Mouse (Mus musculus) heart, postnatal 4 days (tissue): ENCODE measurements at regions not wholly inside any gene's neighbourhood (a gene's known extent, or its start where the extent isn't known, plus 50 kb on each side); places are given as distances from the start of the nearest gene placed in this dataset.

Experiments used
- DNase-seq: peaks from one replicate; pipeline ENCODE4 v3.0.0; 2021

DNA sequence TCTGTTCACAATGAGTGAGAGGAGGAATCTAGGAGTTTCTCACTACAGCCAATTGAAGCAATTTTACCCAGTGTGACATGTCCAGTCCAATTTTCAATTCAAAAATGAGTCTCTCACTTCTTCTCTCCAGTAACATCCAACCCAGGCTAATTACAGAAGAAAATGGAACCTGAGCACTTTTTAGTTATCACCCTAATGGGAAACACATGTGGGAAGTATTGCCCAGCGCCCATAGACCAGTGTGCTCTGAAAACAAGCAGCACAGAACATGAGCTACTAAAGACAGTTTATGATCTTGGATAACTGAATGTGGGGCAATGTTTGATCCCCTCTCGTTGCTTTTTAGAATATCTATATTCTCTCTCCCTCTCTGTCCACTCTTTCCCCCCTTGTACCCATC lies 70.5 kb upstream of the Efemp1 start:
- no peak for DNase-seq

GRCm38 (mm10) chr11:28770831-28771230 lies 82.2 kb upstream of the Efemp1 start:
- DNase-seq: no peak

- no peak for DNase-seq
These were observed 92.3 kb upstream of the Efemp1 start for GRCm38 (mm10) chr11:28760751-28761150.

DNA sequence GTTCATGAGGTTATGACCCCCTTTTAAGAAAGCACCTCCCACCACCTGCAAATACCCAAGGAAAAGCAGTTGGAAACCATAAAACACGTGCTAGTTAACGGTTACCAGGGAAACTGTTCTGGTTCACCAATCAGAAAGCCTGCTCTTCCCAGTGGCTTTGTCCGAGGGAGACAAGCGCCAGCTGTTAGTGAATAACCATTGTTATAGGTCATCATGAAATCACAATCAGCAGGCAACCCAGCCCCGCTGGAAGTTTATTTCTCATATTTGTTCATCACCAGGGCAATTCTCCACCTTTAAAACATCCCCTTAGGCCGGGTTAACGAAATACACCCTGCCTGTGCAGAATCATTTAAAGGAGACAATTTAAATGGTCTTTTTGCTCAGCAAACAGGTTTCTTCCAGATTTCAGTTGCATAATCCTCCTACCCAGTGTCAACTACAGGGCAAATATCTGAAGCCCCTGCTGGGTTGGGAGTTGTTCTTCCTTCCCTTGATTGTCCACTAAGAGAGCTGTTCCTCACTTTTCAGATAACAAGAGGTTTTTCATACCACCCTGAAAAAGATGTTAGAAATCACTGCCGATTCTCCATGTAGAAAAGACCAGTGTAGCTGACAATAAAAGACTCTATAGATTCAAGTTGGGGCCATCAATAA lies 117.9 kb upstream of the Efemp1 start:
- DNase-seq: peak; percentile 15

- no peak for DNase-seq
These were observed 118.4 kb upstream of the Efemp1 start for GRCm38 (mm10) chr11:28734581-28734931.

GRCm38 (mm10) chr11:28733877-28734580 lies 119.0 kb upstream of the Efemp1 start:
- DNase-seq: no peak

DNA sequence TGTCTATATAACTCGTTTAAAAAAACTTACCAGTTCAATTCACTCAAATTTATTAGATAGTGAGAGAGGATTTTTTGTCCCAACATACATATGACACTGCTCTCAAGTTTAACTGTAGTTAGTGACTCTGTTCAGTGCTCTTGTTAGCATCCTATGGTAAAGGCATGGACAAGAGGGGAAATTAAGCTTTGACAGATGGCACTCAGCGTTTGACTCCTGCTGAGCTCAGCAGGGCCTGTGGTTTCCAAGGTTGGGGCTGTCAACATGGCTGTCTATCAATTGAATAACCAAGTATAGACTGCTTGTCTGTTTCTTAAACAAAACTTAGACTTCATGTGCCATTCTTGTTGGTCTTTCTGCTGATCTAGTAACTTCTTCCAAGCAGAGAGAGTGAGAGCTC lies 122.9 kb upstream of the Efemp1 start:
- no peak for DNase-seq

GRCm38 (mm10) chr11:28709511-28709910 lies 125.4 kb upstream of the Ccdc85a start:
- no peak for DNase-seq

DNA sequence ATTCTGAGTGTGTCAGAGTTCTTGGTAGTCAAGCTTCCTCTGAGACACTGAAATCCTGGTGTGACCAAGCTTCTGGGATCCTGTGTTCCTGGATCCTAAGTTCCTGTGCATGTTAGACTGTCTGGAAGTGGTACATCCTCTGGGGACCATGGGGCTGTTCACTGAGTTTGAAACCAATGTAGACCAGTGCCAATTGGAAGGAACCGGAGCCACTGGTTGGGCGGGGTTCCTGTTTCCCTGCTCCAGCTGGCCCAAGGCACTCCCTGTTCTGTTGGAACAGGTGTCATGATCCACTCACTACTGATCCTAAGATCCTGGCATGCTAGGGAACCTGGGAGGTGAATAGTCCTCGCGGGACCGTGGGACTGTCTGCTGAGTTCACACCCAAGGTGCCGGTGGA lies 124.3 kb upstream of the Ccdc85a start:
- no peak for DNase-seq

DNA sequence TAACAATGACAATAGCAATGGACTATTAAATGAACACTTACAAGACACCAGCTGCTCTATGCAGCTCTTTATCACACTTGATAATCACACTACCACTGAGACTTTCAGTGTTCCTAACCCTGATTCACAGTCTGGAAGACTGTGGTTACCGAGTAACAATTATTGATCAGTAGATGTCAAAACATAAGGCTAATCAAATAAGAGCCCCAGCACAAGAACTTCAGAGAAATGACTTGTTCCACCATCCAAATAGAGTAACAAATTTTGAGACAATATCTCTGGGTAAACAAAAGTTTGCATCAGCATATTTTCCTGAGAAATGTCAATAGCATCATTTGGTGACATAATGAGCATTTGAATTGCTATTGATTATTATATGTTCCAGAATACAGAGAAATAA lies 118.3 kb upstream of the Ccdc85a start:
- DNase-seq: no peak

DNA sequence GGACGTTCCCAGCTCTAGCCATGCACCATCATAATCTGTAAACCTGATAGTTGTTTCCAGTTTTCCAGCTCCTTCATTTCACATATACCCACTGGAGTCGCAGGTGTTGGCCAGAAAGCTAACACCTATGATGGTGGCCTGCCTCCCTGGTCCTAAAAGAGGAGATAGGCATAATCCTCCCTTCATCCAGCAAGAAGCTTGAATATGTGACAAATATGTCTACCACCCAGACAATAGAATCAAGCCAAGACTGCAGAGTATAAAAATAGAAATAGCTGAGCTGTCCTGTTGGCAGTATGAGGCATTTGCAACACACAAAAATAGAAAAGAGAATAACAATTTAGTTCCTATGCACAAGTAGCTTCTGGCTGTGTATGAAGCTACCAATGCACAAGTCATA lies 117.3 kb upstream of the Ccdc85a start:
- DNase-seq: no peak

GRCm38 (mm10) chr11:28699766-28700165 lies 115.6 kb upstream of the Ccdc85a start:
- DNase-seq: no peak

DNA sequence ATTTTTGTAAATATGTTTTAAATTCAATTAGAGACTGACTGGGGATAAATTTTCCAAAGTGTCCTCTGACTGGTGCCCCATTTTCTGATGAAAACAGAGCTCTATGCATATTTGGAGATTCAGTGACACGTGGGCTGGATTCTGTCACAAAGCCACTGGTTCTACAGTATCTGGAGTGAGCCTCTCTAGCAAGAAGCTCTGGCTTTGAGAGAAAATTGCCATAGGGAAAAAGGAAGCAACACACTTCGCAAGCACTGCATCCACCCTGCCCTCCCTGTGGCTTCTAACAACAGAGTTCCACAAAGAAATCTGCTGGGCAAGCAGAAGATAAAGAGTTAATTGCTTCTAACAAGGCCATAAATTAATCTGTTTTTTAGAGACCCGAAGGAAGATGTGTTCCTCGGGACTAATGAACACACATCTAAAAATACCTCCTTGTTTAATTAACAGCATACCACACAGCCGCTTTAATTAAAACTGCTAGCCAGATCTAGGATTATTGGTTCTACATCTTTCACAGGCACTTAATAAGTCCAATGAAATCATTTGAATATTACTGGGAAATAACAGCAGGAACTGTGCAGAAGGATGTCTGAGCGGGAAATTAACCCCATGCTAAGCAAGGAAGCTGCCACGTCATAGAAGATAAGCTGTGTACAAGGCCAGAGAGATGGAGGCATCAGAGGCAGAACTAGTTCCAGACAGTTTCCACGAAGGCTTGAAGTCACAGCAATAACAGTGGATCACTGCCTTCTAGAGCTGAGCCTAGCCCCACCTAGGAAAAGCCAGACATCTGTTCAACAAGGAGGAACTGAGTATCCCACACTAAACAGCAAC lies 113.7 kb upstream of the Ccdc85a start:
- peak; percentile 6 for DNase-seq

GRCm38 (mm10) chr11:28695031-28695430 lies 110.9 kb upstream of the Ccdc85a start:
- no peak for DNase-seq

GRCm38 (mm10) chr11:28693303-28693702 lies 109.2 kb upstream of the Ccdc85a start:
- DNase-seq: no peak

DNA sequence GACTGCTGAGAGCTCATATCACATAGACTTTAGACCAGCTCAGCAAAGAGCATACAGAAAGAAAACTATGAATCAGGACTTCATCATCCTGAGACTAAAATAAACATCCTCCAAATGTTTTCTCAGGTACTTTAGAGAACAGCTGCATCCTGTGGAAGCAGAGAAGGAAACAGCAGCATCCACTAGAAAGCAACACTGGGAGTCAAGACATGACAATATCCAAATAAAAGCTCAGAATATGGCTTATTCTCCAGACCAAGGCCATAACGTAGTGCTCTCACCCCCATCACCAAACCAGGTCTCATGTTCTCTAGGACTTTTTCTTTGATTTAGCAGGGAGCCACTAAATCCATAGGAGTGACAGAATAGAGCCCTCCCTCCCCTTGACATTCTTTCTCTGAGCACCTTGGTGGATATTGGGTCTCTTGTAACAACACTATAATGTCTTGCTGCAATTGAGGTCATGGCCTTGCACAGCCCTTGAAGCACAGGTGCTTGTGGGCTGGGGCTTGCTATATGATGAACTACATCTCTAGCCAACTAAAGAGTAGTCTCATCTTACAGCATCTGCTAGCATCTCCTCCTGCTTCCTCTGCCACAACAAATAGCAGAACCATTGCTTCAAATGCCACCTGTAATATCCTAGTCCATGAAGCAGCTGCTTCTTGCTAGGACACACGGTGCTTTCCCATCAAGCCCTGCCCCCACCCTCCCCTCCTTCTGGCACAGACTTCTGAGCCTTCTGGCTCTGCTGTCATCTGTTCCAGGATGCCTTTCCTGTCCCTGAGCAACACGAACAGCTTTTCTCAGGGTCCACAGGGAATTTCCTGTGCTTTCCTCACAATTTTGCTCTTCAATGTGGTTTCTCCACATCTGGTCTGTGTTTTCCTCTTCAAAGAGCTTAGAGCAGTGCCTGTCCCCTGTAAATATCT lies 108.4 kb upstream of the Ccdc85a start:
- peak; percentile 35 for DNase-seq

GRCm38 (mm10) chr11:28688436-28688835 lies 104.3 kb upstream of the Ccdc85a start:
- no peak for DNase-seq

DNA sequence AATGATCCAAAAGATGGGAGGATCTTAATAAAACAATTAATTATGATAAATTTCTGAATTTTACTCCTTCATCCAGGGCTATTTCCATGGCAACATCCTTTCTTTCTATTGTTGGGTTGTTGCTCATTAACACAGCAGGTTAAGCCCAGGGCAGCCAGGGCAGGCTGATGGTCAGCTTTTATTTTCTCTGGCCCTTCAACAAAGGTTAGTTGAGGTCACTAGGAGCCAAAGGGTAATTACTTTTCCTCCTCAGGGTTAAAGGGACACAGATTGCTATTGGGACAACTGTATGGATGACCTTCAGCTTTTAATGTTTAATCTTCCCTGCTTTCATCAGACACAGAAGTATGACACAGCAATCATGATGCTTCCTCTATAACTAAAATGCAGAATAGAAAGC lies 101.3 kb upstream of the Ccdc85a start:
- DNase-seq: no peak

DNA sequence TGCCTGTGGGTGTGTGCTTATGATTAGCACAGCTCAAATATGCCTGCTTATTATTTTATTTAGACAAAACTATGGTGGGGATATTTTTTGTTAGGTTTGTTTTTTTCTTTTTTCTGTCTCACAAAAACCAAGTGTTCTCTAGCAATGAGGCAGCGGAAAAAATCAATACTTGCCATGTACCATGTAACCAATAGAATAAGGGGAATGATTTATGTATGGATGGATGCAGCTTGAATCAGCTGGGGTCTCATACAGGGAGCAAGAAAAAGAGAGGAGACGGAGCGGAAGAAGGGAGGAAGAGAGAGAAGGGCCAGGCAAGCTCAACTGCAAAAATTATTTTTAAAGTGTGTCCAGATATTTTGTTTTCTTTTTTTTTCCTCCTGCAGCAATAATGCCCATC lies 97.2 kb upstream of the Ccdc85a start:
- DNase-seq: no peak

DNA sequence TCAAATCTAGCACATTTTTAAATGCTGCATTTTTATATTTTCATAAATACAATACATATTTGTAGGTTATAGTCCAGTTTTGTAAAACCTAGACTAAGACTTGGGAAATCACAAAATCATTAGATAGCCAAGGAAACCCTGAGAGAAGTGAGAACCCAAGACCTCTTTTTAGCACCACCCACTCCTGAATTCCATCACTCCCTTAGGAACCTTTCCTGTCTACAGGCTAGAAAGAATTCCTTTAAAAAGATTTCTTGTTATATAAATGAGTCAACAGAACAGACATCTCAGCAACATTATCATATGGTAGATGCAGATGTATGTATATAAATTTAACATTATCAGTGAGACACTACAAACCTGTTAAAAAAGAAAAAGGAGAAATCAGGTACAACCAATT lies 86.6 kb upstream of the Ccdc85a start:
- DNase-seq: no peak

- DNase-seq: no peak
These were observed 85.2 kb upstream of the Ccdc85a start for GRCm38 (mm10) chr11:28669359-28669758.

DNA sequence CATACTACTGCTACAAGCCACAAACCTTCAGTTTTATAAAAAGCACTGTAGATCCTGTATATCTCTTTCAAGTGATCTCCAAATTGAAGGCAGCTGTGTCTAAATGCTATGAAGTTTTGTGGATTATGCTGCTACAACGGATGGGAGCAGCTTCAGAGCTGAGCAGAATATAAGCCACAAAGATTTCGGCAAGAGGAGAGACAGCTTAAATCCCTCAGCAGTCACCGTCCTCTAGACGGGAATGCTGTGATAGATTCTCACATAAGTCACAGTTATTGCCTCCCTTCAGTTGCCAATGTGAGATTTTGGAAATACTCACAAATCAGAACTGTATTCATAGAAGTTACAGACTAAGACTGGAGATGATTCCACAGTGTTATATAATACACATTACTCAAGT lies 76.3 kb upstream of the Ccdc85a start:
- no peak for DNase-seq
